8 mouse cellular contexts compared by ENCODE assay signal in the genomic region with DNA sequence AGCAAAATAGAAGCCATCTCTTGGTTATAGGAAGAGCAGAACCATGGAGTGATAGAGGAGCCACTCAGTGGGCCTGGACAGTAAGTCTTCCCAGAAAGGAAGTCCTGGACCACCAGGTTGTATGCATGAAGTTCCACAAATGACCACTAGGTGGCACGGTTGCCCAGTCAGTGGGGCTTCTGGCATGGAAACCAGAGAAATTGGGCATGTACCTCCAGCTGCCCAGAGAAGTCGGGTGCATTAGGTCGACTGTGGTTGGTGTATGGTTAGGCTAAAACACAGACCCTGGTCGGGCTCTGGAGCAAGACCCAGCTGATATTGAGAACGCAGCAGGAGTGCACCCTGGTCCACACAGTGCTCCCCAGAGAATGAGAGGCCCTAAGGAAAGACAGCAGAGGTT. TPM values are rescaled to one million over a fixed set of nuclear protein-coding genes. Genes with fewer than 3 reads are reported as not detected.
DNase-seq lines count a peak whose midpoint lies in the region; ATAC-seq and TF ChIP-seq lines count a peak whose summit lies in the region.

No protein-coding gene starts in this region.

- peak; percentile 99 for TF ChIP-seq CTCF in gastrocnemius, adult 2 months (IDR thresholded peaks at IDR 0.05)

- under 1% methylated on average over 5 of the region's 5 CpGs for WGBS in intestine, embryonic 15.5 days
- 10% methylated on average over 5 of the region's 5 CpGs for WGBS in midbrain, embryonic 11.5 days

- no peaks in the 10 kb centered on the region for H3K27me3 ChIP-seq in intestine, embryonic 15.5 days (replicated peaks)
- H3K27me3 ChIP-seq in midbrain, embryonic 11.5 days (ENCODE audit: control insufficient read depth, insufficient read depth, low read length) = no peaks in the 10 kb centered on the region

- H3K4me1 ChIP-seq in intestine, embryonic 15.5 days (replicated peaks) = peaks cover 10% of the 10 kb centered on the region
- no peaks in the 10 kb centered on the region for H3K4me1 ChIP-seq in midbrain, embryonic 11.5 days (ENCODE audit: control insufficient read depth, insufficient read depth, low read length)

- no peaks in the 10 kb centered on the region for H3K9me3 ChIP-seq in intestine, embryonic 15.5 days
- no peaks in the 10 kb centered on the region for H3K9me3 ChIP-seq in midbrain, embryonic 11.5 days (ENCODE audit: control insufficient read depth, low read length)

- peak; percentile 37 for ATAC-seq in intestine, embryonic 15.5 days
- ATAC-seq in midbrain, embryonic 11.5 days (ENCODE audit: low FRiP score) = peak; percentile 54

- intact Hi-C loops in gastrocnemius, adult 2 months (cut with DNase I) = loop anchor here (1.0 to 5.0 kb wide), 2 partner anchors 161 to 239 kb away; no protein-coding TSS in a partner anchor
- intact Hi-C loops in left cerebral cortex, postnatal 14 days (cut with DNase I) = loop anchor here (1.0 to 10.0 kb wide), 3 partner anchors 161 to 301 kb away; a partner anchor contains a TSS

- no peak overlapping the region for H3K4me2 ChIP-seq in intestine, embryonic 15.5 days (replicated peaks)
- H3K4me2 ChIP-seq in midbrain, embryonic 11.5 days = no peak overlapping the region

- DNase-seq in adrenal gland, adult (ENCODE audit: inconsistent age in 2 of 2, low spot score in 1 of 2) = peak; percentile 76 to 94
- peak; percentile 96 for DNase-seq in cerebellum, postnatal 4 days (ENCODE audit: low spot score in 2 of 2)
- peak; percentile 82 for DNase-seq in gastrocnemius, adult 2 months
- DNase-seq in left cerebral cortex, postnatal 14 days (ENCODE audit: low spot score in 2 of 2) = peak; percentile 82 to 92
- DNase-seq in midbrain, embryonic 11.5 days (ENCODE audit: low spot score, missing footprints) = peak; percentile 99
- DNase-seq in right cerebral cortex, postnatal 36 days (ENCODE audit: low spot score in 2 of 2) = peak; percentile 48 to 59
- DNase-seq in yolk sac, embryonic 10.5 days (ENCODE audit: low spot score) = peak; percentile 63

- H3K4me3 ChIP-seq in gastrocnemius, adult 2 months = no peak overlapping the region
- H3K4me3 ChIP-seq in intestine, embryonic 15.5 days (replicated peaks) = no peak overlapping the region
- no peak overlapping the region for H3K4me3 ChIP-seq in midbrain, embryonic 11.5 days (ENCODE audit: low read depth, low read length)

- no peak overlapping the region for H3K27ac ChIP-seq in gastrocnemius, adult 2 months
- no peak overlapping the region for H3K27ac ChIP-seq in intestine, embryonic 15.5 days
- H3K27ac ChIP-seq in midbrain, embryonic 11.5 days (ENCODE audit: low read depth, low read length) = no peak overlapping the region

- H3K9ac ChIP-seq in intestine, embryonic 15.5 days = no peak overlapping the region
- H3K9ac ChIP-seq in midbrain, embryonic 11.5 days (ENCODE audit: low read length) = no peak overlapping the region

- no peaks in the 10 kb centered on the region for H3K36me3 ChIP-seq in intestine, embryonic 15.5 days
- H3K36me3 ChIP-seq in midbrain, embryonic 11.5 days (ENCODE audit: control insufficient read depth, insufficient read depth, low read length) = no peaks in the 10 kb centered on the region

RNA-seq across cellular contexts. Expression of a gene that starts 38.8 kb away (rescaled TPM):
- 1 to 10 TPM; 1.2 to 1.9 TPM for total RNA-seq in gastrocnemius, adult 2 months (2021)
- 2.8 and 4.1 TPM in 2 replicates for polyA plus RNA-seq in intestine, embryonic 15.5 days (2015; fragmentation: Nextera tagmentation; extraction: Ambion mirVana)
- total RNA-seq in left cerebral cortex, postnatal 14 days (2021) = under 1 TPM; 0.19 to 0.40 TPM
- polyA plus RNA-seq in midbrain, embryonic 11.5 days (2014; fragmentation: Nextera tagmentation; extraction: Ambion mirVana) = 2.3 and 2.9 TPM in 2 replicates
